Mouse (Mus musculus) megakaryocyte, embryonic 14.5 days (primary cell): ENCODE measurements around the gene Smok3a.

ENCODE experiments used
- FLI1 ChIP-seq: IDR thresholded peaks from 2 replicates; pipeline ENCODE4 v1.6.1; 2012; ENCODE audit warnings: low read length, inconsistent platforms, mixed read lengths
- GATA1 ChIP-seq: IDR thresholded peaks from 3 replicates; pipeline ENCODE4 v1.6.1; 2012; ENCODE audit warnings: mixed read lengths, low read length, inconsistent platforms, borderline replicate concordance

- TF ChIP-seq GATA1: no peak
- TF ChIP-seq FLI1: no peak
These were observed 4.1 kb upstream of the Smok3a start for GRCm38 (mm10) chr5:138016997-138017396.
